Mouse (Mus musculus) heart, embryonic 16.5 days (tissue): ENCODE data around the gene Bptf. TPM values are rescaled to one million over a fixed set of nuclear protein-coding genes. Genes with fewer than 3 reads are reported as not detected.
A peak's percentile ranks its signal among the peaks of the same experiment; 100 is the strongest.

Source experiments
- ATAC-seq: fragments of 200-750 bp; cut with Nextera tagmentation; replicated peaks from 2 replicates; pipeline ENCODE4 v1.8.0; 2017; ENCODE audit warnings: moderate number of reproducible peaks; ENCODE audit not compliant: insufficient read depth, low FRiP score; ENCODE audit errors: extremely low read depth
- H3K27ac ChIP-seq: fragments of 300-500 bp; sonication (generic); 2 replicates; pipeline ENCODE4 v1.5.1; 2014; ENCODE audit warnings: mild to moderate bottlenecking, low read length, control low read depth, moderate library complexity
- H3K27me3 ChIP-seq: fragments of 300-500 bp; sonication (generic); 2 replicates; pipeline ENCODE4 v1.6.1; 2014; ENCODE audit warnings: low read length, mixed read lengths; ENCODE audit not compliant: control insufficient read depth, insufficient read depth
- H3K36me3 ChIP-seq: fragments of 300-500 bp; sonication (generic); 2 replicates; pipeline ENCODE4 v1.6.1; 2014; ENCODE audit not compliant: control insufficient read depth, insufficient read depth
- H3K4me1 ChIP-seq: fragments of 300-500 bp; sonication (generic); 2 replicates; pipeline ENCODE4 v1.6.1; 2014; ENCODE audit warnings: low read length, mixed read lengths; ENCODE audit not compliant: control insufficient read depth, insufficient read depth
- H3K4me2 ChIP-seq: fragments of 300-500 bp; sonication (generic); 2 replicates; pipeline ENCODE4 v1.6.1; 2014; ENCODE audit warnings: low read depth, mild to moderate bottlenecking, control low read depth, low read length
- H3K4me3 ChIP-seq: fragments of 300-500 bp; sonication (generic); 2 replicates; pipeline ENCODE4 v1.5.1; 2014; ENCODE audit warnings: mild to moderate bottlenecking, control low read depth, low read length
- H3K9ac ChIP-seq: fragments of 300-500 bp; sonication (generic); 2 replicates; pipeline ENCODE4 v1.6.1; 2014; ENCODE audit warnings: low read length, control low read depth
- H3K9me3 ChIP-seq: fragments of 300-500 bp; sonication (generic); replicated peaks from 2 replicates; pipeline ENCODE4 v1.6.1; 2016; ENCODE audit warnings: low read length; ENCODE audit not compliant: control insufficient read depth
- WGBS: fragments of 180-500 bp; shearing (Covaris S2); extraction: QIAGEN DNeasy Blood & Tissue Kit; methylation state at CpG from one replicate; pipeline ENCODE4 v1.1.7; 2014; 5-methylcytosine and 5-hydroxymethylcytosine counted together
- polyA plus RNA-seq: library from polyadenylated mRNA; unstranded; fragments of >200 nt; fragmentation: Nextera tagmentation; extraction: Ambion mirVana; gene quantifications from 2 replicates; pipeline ENCODE4 v1.2.1, GENCODE M21; 2015

Bptf gene
- polyA plus RNA-seq, 1 experiment from 2014 or later: 17.8 TPM

GRCm38 (mm10) chr11:107107725-107108078 is 24.2 kb downstream of the Bptf start:
- 72% methylated on average over 4 of the region's 4 CpGs for whole genome bisulfite sequencing
- peak overlapping the region; percentile 53 for H3K27ac ChIP-seq
- no peak overlapping the region for H3K4me2 ChIP-seq
- H3K4me3 ChIP-seq: no peak overlapping the region
- ATAC-seq: no peak
- H3K27me3 ChIP-seq: no peaks in the 10 kb centered on the region
- H3K9ac ChIP-seq: peak overlapping the region; percentile 36; the same call in 1 of the 2 replicates
- H3K4me1 ChIP-seq: peaks cover 19% of the 10 kb centered on the region
- H3K9me3 ChIP-seq: no peaks in the 10 kb centered on the region
- peaks cover 20% of the 10 kb centered on the region for H3K36me3 ChIP-seq

- Histone ChIP-seq H3K36me3 (peaks cover 20% of the 10 kb centered on the region), H3K4me1 (peaks cover 25% of the 10 kb centered on the region), H3K4me2 (no peak overlapping the region), H3K27ac (peak overlapping the region; percentile 53), H3K9ac (peak overlapping the region; percentile 36; the same call in 1 of the 2 replicates), H3K4me3 (no peak overlapping the region), H3K9me3 (no peaks in the 10 kb centered on the region), H3K27me3 (no peaks in the 10 kb centered on the region)
- no peak for ATAC-seq
- 66% methylated on average over 12 of the region's 12 CpGs for WGBS
These were observed 24.8 kb downstream of the Bptf start for GRCm38 (mm10) chr11:107106978-107107724.

GRCm38 (mm10) chr11:107106461-107106860 is 25.5 kb downstream of the Bptf start:
- no peak overlapping the region for H3K27ac ChIP-seq
- 91% methylated on average over 8 of the region's 8 CpGs for WGBS

DNA sequence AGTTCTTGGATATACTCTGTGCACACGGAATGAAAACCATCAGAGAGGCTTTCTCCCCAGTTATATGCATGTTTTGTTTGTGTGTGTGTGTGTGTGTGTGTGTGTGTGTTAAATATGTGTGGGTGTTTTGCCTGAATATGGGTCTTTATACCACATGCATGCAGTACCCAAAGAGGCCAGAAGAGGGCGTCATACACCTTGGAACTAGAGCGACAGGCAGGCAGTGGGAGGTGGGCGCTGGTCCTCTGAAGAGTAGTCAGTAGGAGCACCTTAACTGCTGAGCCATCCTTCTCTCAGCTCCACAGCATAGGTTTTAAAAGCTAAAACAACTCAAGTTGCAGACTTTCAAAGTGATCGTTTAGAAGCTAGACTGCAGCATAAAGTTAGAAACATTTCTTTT is 26.7 kb downstream of the Bptf start:
- H3K27ac ChIP-seq: no peak overlapping the region
- H3K9me3 ChIP-seq: no peaks in the 10 kb centered on the region
- no peaks in the 10 kb centered on the region for H3K27me3 ChIP-seq
- peaks cover 9% of the 10 kb centered on the region for H3K36me3 ChIP-seq
- no peak overlapping the region for H3K4me3 ChIP-seq
- ATAC-seq: no peak
- no peak overlapping the region for H3K4me2 ChIP-seq
- WGBS: 56% methylated on average over 5 of the region's 5 CpGs
- peaks cover 36% of the 10 kb centered on the region for H3K4me1 ChIP-seq
- no peak overlapping the region for H3K9ac ChIP-seq

More at GRCm38 (mm10) chr11:107106461-107106860, 25.5 kb downstream of the Bptf start:
- Histone ChIP-seq H3K27me3 (no peaks in the 10 kb centered on the region), H3K9ac (no peak overlapping the region), H3K36me3 (peaks cover 20% of the 10 kb centered on the region), H3K9me3 (no peaks in the 10 kb centered on the region), H3K4me2 (no peak overlapping the region), H3K4me1 (peaks cover 30% of the 10 kb centered on the region), H3K4me3 (no peak overlapping the region)
- ATAC-seq: no peak

GRCm38 (mm10) chr11:107103736-107104135 is 28.2 kb downstream of the Bptf start:
- H3K4me3 ChIP-seq: no peak overlapping the region
- peaks cover 36% of the 10 kb centered on the region for H3K4me1 ChIP-seq
- H3K9me3 ChIP-seq: no peaks in the 10 kb centered on the region
- ATAC-seq: no peak
- H3K9ac ChIP-seq: no peak overlapping the region
- peaks cover 7% of the 10 kb centered on the region for H3K36me3 ChIP-seq
- H3K27ac ChIP-seq: peak overlapping the region; percentile 36
- no peak overlapping the region for H3K4me2 ChIP-seq
- no peaks in the 10 kb centered on the region for H3K27me3 ChIP-seq
- WGBS: 85% methylated on average over 2 of the region's 2 CpGs

DNA sequence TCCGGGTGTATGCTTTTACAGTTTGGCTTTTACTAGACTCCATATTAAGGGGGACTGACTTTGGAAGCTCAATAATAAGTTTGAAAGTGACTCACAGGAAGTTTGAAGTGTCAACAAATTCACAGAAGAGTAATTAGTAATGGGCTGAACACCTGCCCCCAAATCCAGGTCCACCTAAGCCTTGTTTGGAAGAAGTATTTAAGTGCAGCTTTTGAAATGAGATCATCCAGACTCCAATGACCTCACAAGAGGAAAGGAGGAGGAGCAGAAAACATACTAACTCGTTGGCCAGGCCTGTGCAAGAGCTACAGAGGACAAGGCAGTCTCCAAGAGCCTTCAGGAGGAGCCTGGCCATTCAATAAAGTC is 28.7 kb downstream of the Bptf start:
- H3K4me1 ChIP-seq: peaks cover 36% of the 10 kb centered on the region
- ATAC-seq: no peak

DNA sequence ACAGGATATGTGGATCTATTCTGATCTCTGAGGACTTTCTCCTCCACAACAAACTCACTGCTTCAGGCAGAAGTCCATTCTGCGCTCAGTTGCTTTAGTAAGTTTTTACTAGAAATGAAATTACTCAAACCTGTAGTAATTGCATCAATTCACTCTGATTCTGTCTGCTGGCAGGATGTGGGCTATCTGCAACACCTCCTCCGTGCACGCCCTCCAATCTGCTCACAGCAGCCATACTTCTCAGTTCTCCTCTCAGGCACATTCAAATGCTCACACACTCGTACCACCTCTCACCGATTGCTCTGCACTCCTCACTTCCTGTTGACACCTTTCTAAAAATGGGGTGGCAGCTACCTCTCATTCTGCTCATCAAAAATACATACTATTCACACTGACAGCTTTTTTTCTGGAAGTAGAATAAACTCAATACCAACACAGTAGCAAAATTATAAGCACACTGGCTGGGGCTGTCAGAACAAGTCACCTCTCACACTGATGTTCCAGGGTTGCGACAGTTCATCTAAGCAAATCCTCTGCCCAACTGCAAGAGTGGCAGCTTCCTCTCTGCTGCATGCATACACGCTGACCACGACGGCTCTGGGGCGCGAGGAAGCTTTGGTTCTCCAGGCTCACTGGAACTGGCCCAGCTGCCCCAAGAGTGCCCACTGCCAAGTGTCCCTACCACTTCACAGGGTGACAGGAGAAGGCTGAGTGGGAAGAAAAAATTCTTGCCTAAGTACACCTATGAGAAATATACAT is 29.3 kb downstream of the Bptf start:
- H3K27ac ChIP-seq: peak overlapping the region; percentile 36
- 36% methylated on average over 11 of the region's 11 CpGs for WGBS
- H3K36me3 ChIP-seq: peaks cover 13% of the 10 kb centered on the region
- H3K4me3 ChIP-seq: no peak overlapping the region
- no peak overlapping the region for H3K4me2 ChIP-seq
- H3K9ac ChIP-seq: no peak overlapping the region
- no peaks in the 10 kb centered on the region for H3K27me3 ChIP-seq
- peaks cover 35% of the 10 kb centered on the region for H3K4me1 ChIP-seq
- H3K9me3 ChIP-seq: no peaks in the 10 kb centered on the region
- ATAC-seq: 0 out of 2 replicates have a peak, but pooled peaks have one; percentile 37

More for the DNA sequence above, 28.7 kb downstream of the Bptf start:
- 47% methylated on average over 2 of the region's 2 CpGs for WGBS
- Histone ChIP-seq H3K4me3 (no peak overlapping the region), H3K4me2 (no peak overlapping the region), H3K27me3 (no peaks in the 10 kb centered on the region), H3K36me3 (peaks cover 12% of the 10 kb centered on the region), H3K9me3 (no peaks in the 10 kb centered on the region), H3K27ac (peak overlapping the region; percentile 36), H3K9ac (no peak overlapping the region)

- Histone ChIP-seq H3K9ac (no peak overlapping the region), H3K36me3 (peaks cover 22% of the 10 kb centered on the region), H3K4me1 (peaks cover 12% of the 10 kb centered on the region), H3K9me3 (no peaks in the 10 kb centered on the region), H3K4me2 (no peak overlapping the region), H3K27me3 (no peaks in the 10 kb centered on the region), H3K27ac (no peak overlapping the region), H3K4me3 (no peak overlapping the region)
- ATAC-seq: no peak
- whole genome bisulfite sequencing: 90% methylated on average over 5 of the region's 5 CpGs
These were observed 35.0 kb downstream of the Bptf start for GRCm38 (mm10) chr11:107096973-107097372.

DNA sequence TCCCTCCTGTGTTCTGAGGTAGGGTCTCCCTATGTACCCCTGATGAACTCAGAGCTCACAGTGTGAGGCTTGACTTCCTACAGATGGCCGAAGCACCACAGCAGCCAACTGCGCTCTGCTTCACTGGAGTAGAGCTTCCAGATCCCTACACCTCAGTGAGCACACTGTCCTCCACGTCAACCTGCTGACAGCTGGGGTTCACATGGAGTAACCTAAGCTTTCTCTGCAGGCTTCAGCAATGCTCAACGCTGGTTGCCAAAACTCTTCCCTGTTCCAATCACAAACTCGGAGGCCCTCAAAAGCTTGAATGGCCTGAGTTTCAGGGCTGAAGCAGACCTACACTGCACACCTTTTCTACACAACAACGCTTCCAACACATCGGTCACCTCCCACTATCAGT is 38.1 kb downstream of the Bptf start:
- Histone ChIP-seq H3K4me2 (no peak overlapping the region), H3K36me3 (peaks cover 25% of the 10 kb centered on the region), H3K27me3 (no peaks in the 10 kb centered on the region), H3K4me1 (0 out of 2 replicates have a peak, but pooled peaks cover 2% of the 10 kb centered on the region), H3K9ac (no peak overlapping the region), H3K9me3 (no peaks in the 10 kb centered on the region), H3K27ac (no peak overlapping the region), H3K4me3 (no peak overlapping the region)
- 83% methylated on average over 7 of the region's 7 CpGs for WGBS
- no peak for ATAC-seq
